Mouse (Mus musculus) heart, postnatal 0 days (tissue): ENCODE results near the gene Tmem266. TPM values are rescaled to one million over a fixed set of nuclear protein-coding genes. Genes with fewer than 3 reads are reported as not detected.

Experiments used
- ATAC-seq: fragments of 200-750 bp; cut with Nextera tagmentation; 2 replicates; pipeline ENCODE4 v1.8.0; 2017; ENCODE audit warnings: low read depth, moderate number of reproducible peaks, moderate library complexity; ENCODE audit not compliant: insufficient read depth
- DNase-seq: peaks from one replicate; pipeline ENCODE4 v3.0.0-alpha.2; 2016; ENCODE audit warnings: low spot score
- H3K27ac ChIP-seq: fragments of 300-500 bp; sonication (generic); 2 replicates; pipeline ENCODE4 v1.5.1; 2014; ENCODE audit warnings: low read depth, mild to moderate bottlenecking
- H3K27me3 ChIP-seq: fragments of 300-500 bp; sonication (generic); 2 replicates; pipeline ENCODE4 v1.6.1; 2014; ENCODE audit warnings: low read length, mixed read lengths; ENCODE audit not compliant: control insufficient read depth, insufficient read depth
- H3K36me3 ChIP-seq: fragments of 300-500 bp; sonication (generic); replicated peaks from 2 replicates; pipeline ENCODE4 v1.6.1; 2014; ENCODE audit warnings: low read length, mixed read lengths; ENCODE audit not compliant: control insufficient read depth, insufficient read depth
- H3K4me1 ChIP-seq: fragments of 300-500 bp; sonication (generic); 2 replicates; pipeline ENCODE4 v1.6.1; 2014; ENCODE audit warnings: antibody characterized with exemption; ENCODE audit not compliant: control insufficient read depth, insufficient read depth
- H3K4me2 ChIP-seq: fragments of 300-500 bp; sonication (generic); 2 replicates; pipeline ENCODE4 v1.6.1; 2014; ENCODE audit warnings: low read depth, mild to moderate bottlenecking, low read length, moderate library complexity
- H3K4me3 ChIP-seq: fragments of 300-500 bp; sonication (generic); 2 replicates; pipeline ENCODE4 v1.5.1; 2014; ENCODE audit warnings: low read depth, low read length
- H3K9ac ChIP-seq: fragments of 300-500 bp; sonication (generic); replicated peaks from 2 replicates; pipeline ENCODE4 v1.6.1; 2014; ENCODE audit warnings: low read depth, low read length, mixed read lengths
- H3K9me3 ChIP-seq: fragments of 300-500 bp; sonication (generic); replicated peaks from 2 replicates; pipeline ENCODE4 v1.6.1; 2016; ENCODE audit warnings: low read length; ENCODE audit not compliant: control insufficient read depth
- CTCF ChIP-seq: IDR thresholded peaks from 2 replicates; pipeline ENCODE4 v1.5.1; 2016; ENCODE audit warnings: antibody characterized with exemption, control low read depth, low read depth
- EP300 ChIP-seq: IDR thresholded peaks from 2 replicates; pipeline ENCODE4 v1.6.1; 2016; ENCODE audit warnings: antibody characterized with exemption, low read depth
- WGBS: fragments of 180-500 bp; shearing (Covaris S2); extraction: QIAGEN DNeasy Blood & Tissue Kit; methylation state at CpG from one replicate; pipeline ENCODE4 v1.1.7; 2014; 5-methylcytosine and 5-hydroxymethylcytosine counted together
- polyA plus RNA-seq: library from polyadenylated mRNA; unstranded; fragments of >200 nt; fragmentation: Nextera tagmentation; extraction: Ambion mirVana; gene quantifications from 2 replicates; pipeline ENCODE4 v1.2.1, GENCODE M21; 2015
- total RNA-seq: library from RNA; depleted of rRNA; stranded (reverse); fragments of >200 nt; gene quantifications from 2 replicates; pipeline ENCODE4 v1.2.3, GENCODE M21; 2014; ENCODE audit warnings: low replicate concordance

Tmem266 gene
- total and polyA plus RNA-seq, 2 experiments from 2014 or later = 0.11 to 2.1 TPM

- H3K4me3 ChIP-seq = no peak overlapping the region
- no peaks in the 10 kb centered on the region for H3K27me3 ChIP-seq
- H3K4me2 ChIP-seq = no peak overlapping the region
- no peaks in the 10 kb centered on the region for H3K4me1 ChIP-seq
- no peaks in the 10 kb centered on the region for H3K36me3 ChIP-seq
- WGBS = 64% methylated on average over 14 of the region's 14 CpGs
- H3K9ac ChIP-seq = no peak overlapping the region
- TF ChIP-seq EP300 (no peak), CTCF (no peak)
- ATAC-seq (no peak), DNase-seq (no peak)
- H3K9me3 ChIP-seq = no peaks in the 10 kb centered on the region
- no peak overlapping the region for H3K27ac ChIP-seq
Measured at GRCm38 (mm10) chr9:55387862-55388505, 61.3 kb downstream of the Tmem266 start.

- peak; percentile 63; the same call in 1 of the 2 replicates for ATAC-seq
- DNase-seq = peak; percentile 38
- no peaks in the 10 kb centered on the region for H3K4me1 ChIP-seq
- H3K36me3 ChIP-seq = no peaks in the 10 kb centered on the region
- no peak overlapping the region for H3K9ac ChIP-seq
- H3K27me3 ChIP-seq = 0 out of 2 replicates have a peak, but pooled peaks cover 4% of the 10 kb centered on the region
- no peaks in the 10 kb centered on the region for H3K9me3 ChIP-seq
- no peak overlapping the region for H3K4me2 ChIP-seq
- H3K4me3 ChIP-seq = no peak overlapping the region
- TF ChIP-seq EP300 (no peak), CTCF (peak; percentile 85)
- 27% methylated on average over 17 of the region's 17 CpGs for WGBS
- no peak overlapping the region for H3K27ac ChIP-seq
Measured at GRCm38 (mm10) chr9:55391909-55392658, 65.4 kb downstream of the Tmem266 start.

DNA sequence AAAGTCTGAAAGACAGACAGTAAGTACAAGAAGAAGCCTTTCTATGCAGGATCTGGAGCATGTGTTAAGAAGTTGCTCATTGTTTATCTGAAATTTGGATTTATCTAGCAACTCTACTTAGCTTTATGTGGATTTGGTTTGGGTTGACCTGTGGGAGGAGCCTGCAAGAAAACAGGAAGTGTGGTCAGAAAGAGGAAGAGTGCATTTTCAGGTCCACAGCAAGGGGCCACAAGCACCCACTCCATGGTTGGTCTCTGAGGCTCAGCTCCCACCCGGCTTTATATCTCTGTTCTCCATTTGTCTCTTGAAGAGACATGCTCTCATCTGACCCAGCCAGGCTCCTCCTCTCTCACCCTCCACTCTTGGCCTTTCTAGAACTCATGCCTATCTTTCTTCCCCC is 68.9 kb downstream of the Tmem266 start:
- no peak overlapping the region for H3K9ac ChIP-seq
- H3K4me3 ChIP-seq = no peak overlapping the region
- ATAC-seq = no peak
- H3K27me3 ChIP-seq = 0 out of 2 replicates have a peak, but pooled peaks cover 4% of the 10 kb centered on the region
- DNase-seq = no peak
- TF ChIP-seq EP300 = no peak
- no peak for TF ChIP-seq CTCF
- no peak overlapping the region for H3K27ac ChIP-seq
- H3K36me3 ChIP-seq = no peaks in the 10 kb centered on the region
- no peak overlapping the region for H3K4me2 ChIP-seq
- 56% methylated on average over 1 of the region's 1 CpGs for WGBS
- no peaks in the 10 kb centered on the region for H3K9me3 ChIP-seq
- H3K4me1 ChIP-seq = no peaks in the 10 kb centered on the region

GRCm38 (mm10) chr9:55398985-55399554 is 72.4 kb downstream of the Tmem266 start:
- Histone ChIP-seq H3K4me3 (no peak overlapping the region), H3K9me3 (no peaks in the 10 kb centered on the region), H3K27me3 (no peaks in the 10 kb centered on the region), H3K4me2 (no peak overlapping the region), H3K4me1 (no peaks in the 10 kb centered on the region), H3K36me3 (no peaks in the 10 kb centered on the region), H3K9ac (no peak overlapping the region), H3K27ac (no peak overlapping the region)
- DNase-seq (no peak), ATAC-seq (no peak)
- TF ChIP-seq CTCF = no peak
- TF ChIP-seq EP300 = no peak
- 89% methylated on average over 7 of the region's 7 CpGs for WGBS

- no peak for ATAC-seq
- 71% methylated on average over 7 of the region's 7 CpGs for WGBS
- no peak overlapping the region for H3K4me3 ChIP-seq
Measured at GRCm38 (mm10) chr9:55402276-55402675, 75.6 kb downstream of the Tmem266 start.

More at GRCm38 (mm10) chr9:55402276-55402675, 75.6 kb downstream of the Tmem266 start:
- no peaks in the 10 kb centered on the region for H3K36me3 ChIP-seq
- no peaks in the 10 kb centered on the region for H3K9me3 ChIP-seq
- H3K4me1 ChIP-seq = no peaks in the 10 kb centered on the region
- no peak for DNase-seq
- no peaks in the 10 kb centered on the region for H3K27me3 ChIP-seq
- no peak overlapping the region for H3K27ac ChIP-seq
- H3K9ac ChIP-seq = no peak overlapping the region
- no peak overlapping the region for H3K4me2 ChIP-seq
- TF ChIP-seq CTCF = no peak
- no peak for TF ChIP-seq EP300
